Mouse (Mus musculus) kidney, adult 2 months (tissue): ENCODE data around the gene Metap1. TPM values are rescaled to one million over a fixed set of nuclear protein-coding genes. Genes with fewer than 3 reads are reported as not detected.

ENCODE experiments used
- DNase-seq: peaks from one replicate; pipeline ENCODE4 v3.0.0; 2021
- H3K27ac ChIP-seq: fragments of 200-500 bp; 2 replicates; pipeline ENCODE4 v1.5.1; 2012; ENCODE audit warnings: low read depth, low read length, control low read depth, inconsistent platforms; ENCODE audit not compliant: insufficient read depth
- H3K27me3 ChIP-seq: fragments of 200-500 bp; replicated peaks from 2 replicates; pipeline ENCODE4 v1.6.1; 2012; ENCODE audit warnings: mild to moderate bottlenecking, moderate library complexity, low read length, inconsistent platforms; ENCODE audit not compliant: control insufficient read depth, insufficient read depth
- H3K36me3 ChIP-seq: fragments of 200-500 bp; 2 replicates; pipeline ENCODE4 v1.6.1; 2012; ENCODE audit warnings: mild to moderate bottlenecking, moderate library complexity, low read length, inconsistent platforms; ENCODE audit not compliant: control insufficient read depth, insufficient read depth
- H3K4me1 ChIP-seq: fragments of 200-500 bp; 2 replicates; pipeline ENCODE4 v1.6.1; 2011; ENCODE audit warnings: low read length; ENCODE audit not compliant: control insufficient read depth, insufficient read depth
- H3K4me3 ChIP-seq: fragments of 200-500 bp; 2 replicates; pipeline ENCODE4 v1.5.1; 2011; ENCODE audit warnings: mild to moderate bottlenecking, low read depth, low read length, control low read depth; ENCODE audit not compliant: insufficient read depth
- CTCF ChIP-seq: fragments of 200-500 bp; conservative IDR thresholded peaks from 2 replicates; pipeline ENCODE4 v1.5.1; 2011; ENCODE audit warnings: low read depth, mild to moderate bottlenecking, control low read depth, low read length, moderate library complexity, mixed read lengths; ENCODE audit not compliant: insufficient read depth, insufficient read length
- POLR2A ChIP-seq: fragments of 200-500 bp; IDR thresholded peaks from one replicate; pipeline ENCODE4 v1.6.1; 2011; ENCODE audit warnings: low read depth, low read length, control low read depth
- WGBS: fragments of 180-500 bp; shearing (Covaris S2); methylation state at CpG from one replicate; pipeline ENCODE4 v1.1.7; 2018; 5-methylcytosine and 5-hydroxymethylcytosine counted together
- polyA plus RNA-seq: library from polyadenylated mRNA; depleted of rRNA; stranded (reverse); fragments of >200 nt; gene quantifications from 2 replicates; pipeline ENCODE4 v1.2.3, GENCODE M21; 2012

Gene Metap1
- polyA plus RNA-seq, 1 experiment = 22.6 TPM

DNA sequence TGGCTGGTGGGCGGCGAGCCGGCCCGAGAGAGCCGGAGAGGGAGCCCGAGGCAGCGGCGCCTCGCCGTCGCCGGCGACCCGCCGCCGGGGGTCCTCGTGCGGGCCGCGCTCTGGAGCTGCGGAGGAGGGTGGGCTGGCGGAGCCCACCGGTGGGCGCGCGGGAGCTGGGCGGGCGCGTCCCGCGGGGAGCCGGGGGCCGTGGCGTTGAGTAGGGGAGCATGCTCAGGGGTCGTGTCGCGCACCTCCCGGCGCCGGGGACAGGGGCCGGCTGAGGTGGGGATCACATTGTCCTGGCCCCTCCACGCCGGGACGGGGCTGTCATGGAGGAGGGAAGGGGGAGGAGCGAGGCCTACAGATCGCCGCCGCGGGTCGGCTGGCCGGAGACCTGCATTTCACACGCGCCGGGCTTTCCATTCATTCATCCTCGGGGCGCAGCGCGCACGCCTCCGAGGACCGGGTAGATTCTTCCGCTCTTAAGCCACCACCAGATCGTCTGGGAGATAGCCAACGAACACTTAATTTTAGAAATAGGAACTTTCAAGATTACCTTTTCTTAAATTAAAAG, 38.4 kb upstream of the Metap1 start:
- peak; percentile 76 for DNase-seq
- Histone ChIP-seq H3K4me1 (peaks cover 14% of the 10 kb centered on the region; the same call in 1 of the 2 replicates), H3K27me3 (no peaks in the 10 kb centered on the region), H3K4me3 (peak overlapping the region; percentile 84), H3K36me3 (no peaks in the 10 kb centered on the region), H3K27ac (no peak overlapping the region)
- no peak for TF ChIP-seq POLR2A
- no peak for TF ChIP-seq CTCF
- WGBS = under 1% methylated on average over 57 of the region's 64 CpGs

DNA sequence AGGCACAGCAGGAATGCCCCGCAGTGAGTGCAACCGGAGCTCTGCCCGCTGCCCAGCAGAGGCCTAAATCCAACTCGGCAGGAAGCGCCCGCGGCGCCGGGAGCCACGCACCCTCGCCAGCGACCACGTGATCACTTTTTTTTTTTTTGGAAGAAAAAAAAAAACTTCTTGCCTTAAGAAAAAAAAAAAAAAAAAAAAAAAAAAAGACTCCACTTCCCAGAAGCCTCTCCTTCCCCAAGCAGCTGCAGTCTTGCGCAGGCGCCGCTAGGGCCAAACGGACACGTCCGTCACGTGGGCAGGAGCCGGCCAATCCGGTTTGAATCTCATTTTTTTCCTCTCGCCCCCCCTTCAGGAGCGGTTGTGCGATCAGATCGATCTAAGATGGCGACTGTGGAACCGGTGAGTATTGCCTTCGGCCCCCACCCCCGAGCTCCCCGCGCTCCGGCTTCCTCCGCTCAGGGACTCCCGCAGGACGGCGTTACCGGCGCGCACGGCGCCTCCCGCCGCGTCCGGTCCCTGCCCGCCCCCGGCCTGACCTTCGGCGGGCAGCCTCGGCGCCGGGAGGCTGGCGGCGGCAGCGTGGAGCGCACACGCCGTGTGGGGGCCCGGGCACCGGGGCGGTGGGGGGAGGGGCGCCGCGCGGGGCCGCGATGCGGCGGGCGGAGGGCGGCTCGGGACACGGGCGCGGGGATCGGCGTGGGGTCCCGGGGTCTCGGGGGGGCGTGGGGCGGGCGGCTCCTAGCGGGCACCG, 37.8 kb upstream of the Metap1 start:
- WGBS = under 1% methylated on average over 85 of the region's 85 CpGs
- Histone ChIP-seq H3K36me3 (no peaks in the 10 kb centered on the region), H3K27me3 (no peaks in the 10 kb centered on the region), H3K4me1 (peaks cover 14% of the 10 kb centered on the region; the same call in 1 of the 2 replicates), H3K27ac (peak overlapping the region; percentile 92), H3K4me3 (peak overlapping the region; percentile 84)
- peak; percentile 99 for DNase-seq
- TF ChIP-seq POLR2A = peak; percentile 89
- TF ChIP-seq CTCF = no peak

DNA sequence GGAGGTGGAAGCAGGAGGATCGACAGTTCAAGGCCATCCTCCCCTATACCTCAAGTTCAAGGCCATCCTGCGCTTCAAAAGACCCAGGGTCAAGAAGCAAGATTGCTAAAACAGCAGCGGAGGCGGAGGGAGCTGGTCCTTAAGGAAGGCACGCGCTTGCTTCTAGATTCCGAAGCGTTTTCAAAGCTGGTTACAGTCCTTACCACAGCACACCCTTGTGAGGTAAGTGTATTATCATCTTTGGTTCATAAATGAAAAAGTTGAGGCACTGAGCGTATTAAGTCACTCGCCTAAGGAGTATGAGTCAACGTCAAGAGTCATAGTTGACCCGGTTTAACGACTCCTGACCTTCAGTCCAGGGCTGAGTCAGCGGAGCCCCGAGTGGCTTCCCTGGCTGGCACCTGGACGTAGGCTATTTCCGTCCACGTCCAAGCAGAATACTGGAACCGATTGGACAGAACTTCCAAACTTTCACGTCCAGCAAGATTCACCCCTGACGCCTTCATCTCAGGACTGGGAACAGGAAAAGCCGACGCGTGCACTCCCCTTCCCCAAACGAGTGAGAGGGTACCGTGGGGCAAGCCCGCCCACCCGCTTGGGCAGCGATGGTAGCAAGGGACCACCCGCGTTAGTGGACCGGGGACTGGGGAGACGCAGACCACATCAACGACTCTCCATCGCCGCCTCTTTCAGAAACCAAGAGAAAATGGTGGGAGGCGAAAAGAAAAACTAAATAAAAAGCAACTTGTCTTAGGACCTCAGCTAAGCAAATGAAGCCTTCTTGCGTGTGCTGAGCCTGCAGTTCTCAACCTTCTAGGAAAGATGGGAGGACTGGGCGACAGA, 37.0 kb upstream of the Metap1 start, which contains the start of gene Eif4e:
TSS of gene Eif4e (plus strand) at position 107 of the 843 bp plus-strand sequence.
- Histone ChIP-seq H3K27ac (peak within 1 kb of the TSS; percentile 92), H3K4me3 (peak within 1 kb of the TSS; percentile 76), H3K4me1 (peaks cover 8% of the 10 kb centered on the region; the same call in 1 of the 2 replicates), H3K36me3 (no peaks in the 10 kb centered on the region), H3K27me3 (no peaks in the 10 kb centered on the region)
- DNase-seq = peak; percentile 89
- WGBS = 5% methylated on average over 39 of the region's 39 CpGs
- TF ChIP-seq POLR2A (no peak), CTCF (no peak)

DNA sequence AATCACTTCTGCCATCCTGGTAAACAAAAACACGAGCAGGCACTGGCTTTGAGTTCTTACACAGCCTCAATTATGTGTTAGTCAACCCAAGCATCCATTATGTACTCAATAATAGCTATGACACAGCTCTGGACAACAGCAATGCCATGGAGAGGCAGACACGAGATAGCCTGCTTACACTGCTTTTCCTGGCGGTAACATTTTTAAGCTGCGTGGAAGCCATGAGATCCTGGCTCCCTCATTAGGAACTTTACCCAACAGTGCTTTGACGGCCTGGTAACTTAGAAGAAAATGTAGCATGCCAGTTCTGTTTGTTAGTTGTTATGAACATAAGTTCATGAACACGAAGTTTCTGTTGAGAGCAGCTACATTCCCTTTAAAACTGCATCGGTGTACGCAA, 36.2 kb upstream of the Metap1 start:
- no peak overlapping the region for H3K27ac ChIP-seq
- no peak overlapping the region for H3K4me3 ChIP-seq
- TF ChIP-seq POLR2A (no peak), CTCF (no peak)
- no peaks in the 10 kb centered on the region for H3K36me3 ChIP-seq
- no peak for DNase-seq
- 89% methylated on average over 8 of the region's 8 CpGs for WGBS
- 0 out of 2 replicates have a peak, but pooled peaks cover 6% of the 10 kb centered on the region for H3K4me1 ChIP-seq
- no peaks in the 10 kb centered on the region for H3K27me3 ChIP-seq

DNA sequence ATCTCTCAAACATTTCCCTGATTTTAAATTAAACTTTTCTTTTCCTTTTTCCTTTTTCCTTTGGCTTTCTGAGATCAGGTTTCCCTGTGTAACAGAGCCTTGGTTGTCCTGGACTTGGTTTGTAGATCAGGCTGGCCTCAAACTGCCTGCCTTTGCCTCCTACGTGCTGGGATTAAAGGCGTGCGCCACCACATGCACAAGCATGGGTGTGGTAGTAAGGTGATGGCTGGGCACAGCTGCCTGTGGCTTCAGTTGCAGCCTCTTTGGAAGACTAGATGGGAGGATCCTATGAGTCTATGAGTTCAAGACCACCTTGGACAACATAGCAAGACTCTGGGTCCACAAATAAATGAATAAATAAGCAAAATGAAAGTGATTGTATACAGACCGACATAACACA, 34.6 kb upstream of the Metap1 start:
- no peak for TF ChIP-seq CTCF
- TF ChIP-seq POLR2A = no peak
- H3K4me1 ChIP-seq = 0 out of 2 replicates have a peak, but pooled peaks cover 3% of the 10 kb centered on the region
- H3K4me3 ChIP-seq = no peak overlapping the region
- no peaks in the 10 kb centered on the region for H3K27me3 ChIP-seq
- WGBS = 97% methylated on average over 4 of the region's 4 CpGs
- DNase-seq = no peak
- no peak overlapping the region for H3K27ac ChIP-seq
- no peaks in the 10 kb centered on the region for H3K36me3 ChIP-seq

DNA sequence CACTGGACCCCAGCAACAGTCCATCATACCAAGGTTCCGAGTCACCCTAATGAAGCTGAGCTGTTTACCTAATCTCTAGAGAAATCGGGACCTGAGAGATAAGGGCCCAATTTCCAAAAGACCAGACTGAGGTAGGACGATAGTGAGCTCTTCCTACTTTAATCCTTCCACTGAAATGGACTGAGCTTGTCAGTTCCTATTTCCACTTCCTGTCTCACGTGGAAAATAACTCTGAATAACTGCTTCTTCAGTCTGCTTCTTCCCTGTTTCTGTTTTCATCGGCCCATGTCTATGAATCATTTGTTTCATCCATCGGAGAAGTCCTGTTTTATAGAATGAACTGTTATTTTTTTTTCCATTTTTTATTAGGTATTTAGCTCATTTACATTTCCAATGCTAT, 29.9 kb upstream of the Metap1 start:
- DNase-seq = no peak
- WGBS = 87% methylated on average over 6 of the region's 6 CpGs
- Histone ChIP-seq H3K36me3 (no peaks in the 10 kb centered on the region), H3K4me3 (no peak overlapping the region), H3K27ac (no peak overlapping the region), H3K4me1 (no peaks in the 10 kb centered on the region; the same call in 1 of the 2 replicates), H3K27me3 (no peaks in the 10 kb centered on the region)
- TF ChIP-seq CTCF (no peak), POLR2A (no peak)

- H3K4me1 ChIP-seq = no peaks in the 10 kb centered on the region; the same call in 1 of the 2 replicates
- DNase-seq = peak; percentile 26
- H3K27ac ChIP-seq = no peak overlapping the region
- H3K4me3 ChIP-seq = no peak overlapping the region
- TF ChIP-seq POLR2A (no peak), CTCF (peak; percentile 55)
- no peaks in the 10 kb centered on the region for H3K36me3 ChIP-seq
- no peaks in the 10 kb centered on the region for H3K27me3 ChIP-seq
- 77% methylated on average over 3 of the region's 3 CpGs for WGBS
Observed at GRCm38 (mm10) chr3:138517881-138518280, 28.6 kb upstream of the Metap1 start.
